Comparison of ENCODE assay signal across 8 mouse cellular contexts in genomic region chr16:33882540-33882939, GRCm38 (mm10). TPM values are rescaled to one million over a fixed set of nuclear protein-coding genes. Genes with fewer than 3 reads are reported as not detected.
A peak's percentile ranks its signal among the peaks of the same experiment; 100 is the strongest.
DNase-seq lines count a peak whose midpoint lies in the region; ATAC-seq and TF ChIP-seq lines count a peak whose summit lies in the region.

No protein-coding gene starts in this region.

- no peak overlapping the region for H3K4me3 ChIP-seq in hindbrain, embryonic 14.5 days (replicated peaks; ENCODE audit: low read length)
- no peak overlapping the region for H3K4me3 ChIP-seq in hindbrain, embryonic 12.5 days
- H3K4me3 ChIP-seq in kidney, postnatal 0 days (replicated peaks; ENCODE audit: low read depth, low read length) = no peak overlapping the region

- peaks cover 18% of the 10 kb centered on the region; the same call in 1 of the 2 replicates for H3K4me1 ChIP-seq in hindbrain, embryonic 14.5 days (replicated peaks; ENCODE audit: control insufficient read depth, insufficient read depth, low read length)
- H3K4me1 ChIP-seq in hindbrain, embryonic 12.5 days = peaks cover 23% of the 10 kb centered on the region
- H3K4me1 ChIP-seq in kidney, postnatal 0 days (replicated peaks; ENCODE audit: insufficient read depth, low read length) = peaks cover 16% of the 10 kb centered on the region

- H3K9me3 ChIP-seq in hindbrain, embryonic 14.5 days (ENCODE audit: control insufficient read depth, low read length) = no peaks in the 10 kb centered on the region
- no peaks in the 10 kb centered on the region for H3K9me3 ChIP-seq in hindbrain, embryonic 12.5 days (replicated peaks)
- no peaks in the 10 kb centered on the region for H3K9me3 ChIP-seq in kidney, postnatal 0 days (replicated peaks; ENCODE audit: low read length)

- H3K36me3 ChIP-seq in hindbrain, embryonic 14.5 days (replicated peaks; ENCODE audit: control insufficient read depth, insufficient read depth) = no peaks in the 10 kb centered on the region
- no peaks in the 10 kb centered on the region for H3K36me3 ChIP-seq in hindbrain, embryonic 12.5 days
- no peaks in the 10 kb centered on the region for H3K36me3 ChIP-seq in kidney, postnatal 0 days (ENCODE audit: insufficient read depth, low read length)

- no peak overlapping the region for H3K9ac ChIP-seq in hindbrain, embryonic 14.5 days
- no peak overlapping the region for H3K9ac ChIP-seq in hindbrain, embryonic 12.5 days
- no peak overlapping the region for H3K9ac ChIP-seq in kidney, postnatal 0 days (ENCODE audit: low read depth, low read length)

- no peak overlapping the region for H3K4me2 ChIP-seq in hindbrain, embryonic 14.5 days (replicated peaks)
- H3K4me2 ChIP-seq in hindbrain, embryonic 12.5 days (replicated peaks) = no peak overlapping the region
- H3K4me2 ChIP-seq in kidney, postnatal 0 days (ENCODE audit: low read length) = no peak overlapping the region

- H3K27ac ChIP-seq in hindbrain, embryonic 14.5 days = peak overlapping the region; percentile 57; the same call in 1 of the 2 replicates
- no peak overlapping the region for H3K27ac ChIP-seq in hindbrain, embryonic 12.5 days
- peak overlapping the region; percentile 66 for H3K27ac ChIP-seq in kidney, postnatal 0 days

- WGBS in hindbrain, embryonic 14.5 days = 68% methylated on average over 4 of the region's 4 CpGs
- WGBS in hindbrain, embryonic 12.5 days = 66% methylated on average over 4 of the region's 4 CpGs
- WGBS in kidney, postnatal 0 days = 34% methylated on average over 4 of the region's 4 CpGs

- TF ChIP-seq CTCF in kidney, postnatal 0 days (IDR thresholded peaks at IDR 0.05; ENCODE audit: low read depth) = no peak

- H3K27me3 ChIP-seq in hindbrain, embryonic 14.5 days (ENCODE audit: control insufficient read depth, insufficient read depth, low read length) = no peaks in the 10 kb centered on the region; the same call in 1 of the 2 replicates
- no peaks in the 10 kb centered on the region for H3K27me3 ChIP-seq in hindbrain, embryonic 12.5 days
- H3K27me3 ChIP-seq in kidney, postnatal 0 days (ENCODE audit: insufficient read depth, low read length) = no peaks in the 10 kb centered on the region

- no peak for ATAC-seq in hindbrain, embryonic 14.5 days (ENCODE audit: low FRiP score)
- no peak for ATAC-seq in hindbrain, embryonic 12.5 days (ENCODE audit: low FRiP score)
- peak; percentile 41; the same call in 1 of the 2 replicates for ATAC-seq in kidney, postnatal 0 days (replicated peaks; ENCODE audit: low FRiP score, low read depth)

- no peak for DNase-seq in hindbrain, embryonic 14.5 days (ENCODE audit: low spot score)
- peak; percentile 75 for DNase-seq in adrenal gland, adult 8-10 months
- peak; percentile 75 for DNase-seq in gastrocnemius, postnatal 25 days
- DNase-seq in kidney, postnatal 0 days (ENCODE audit: low spot score) = peak; percentile 64
- no peak for DNase-seq in thymus, postnatal 0 days (ENCODE audit: low spot score)
- no peak for DNase-seq in left cerebral cortex, adult 11 months (ENCODE audit: low spot score)
- DNase-seq in spleen, adult 12 weeks (ENCODE audit: low spot score) = no peak

RNA-seq across cellular contexts. Expression of gene Itgb5, which starts 53.1 kb away (rescaled TPM):
- polyA plus RNA-seq in hindbrain, embryonic 14.5 days (2014; fragmentation: Nextera tagmentation; extraction: Ambion mirVana) = 27.1 and 27.2 TPM in 2 replicates
- polyA plus RNA-seq in hindbrain, embryonic 12.5 days (2016; fragmentation: Nextera tagmentation; extraction: Ambion mirVana) = 48.3 and 48.9 TPM in 2 replicates
- 100 to 1,000 TPM; 230 to 292 (median 261) TPM for total RNA-seq in adrenal gland, adult 8-10 months (2022)
- 10 to 100 TPM; 44.4 to 45.9 TPM for total RNA-seq in gastrocnemius, postnatal 25 days (2021)
- 48.6 and 53.2 TPM in 2 replicates for polyA plus RNA-seq in kidney, postnatal 0 days (2015; fragmentation: Nextera tagmentation; extraction: Ambion mirVana)
- polyA plus RNA-seq in thymus, postnatal 0 days (2015; fragmentation: Nextera tagmentation; extraction: Ambion mirVana) = 5.1 and 5.5 TPM in 2 replicates

Comparison
In these comparisons a context has a peak if more than half of its experiments do, and no peak if none do; other contexts are left out.
1. DNase-seq: peak in adrenal gland, adult 8-10 months (single experiment), gastrocnemius, postnatal 25 days (single experiment) and kidney, postnatal 0 days (single experiment); none in hindbrain, embryonic 14.5 days (single experiment), thymus, postnatal 0 days (single experiment), left cerebral cortex, adult 11 months (single experiment) and spleen, adult 12 weeks (single experiment).